Mouse (Mus musculus): ENCODE measurements around the gene Lrrn2.
A peak's percentile ranks its signal among the peaks of the same experiment; 100 is the strongest.
"Not testable (repeated sequence)": the region's sequence is repeated elsewhere in the genome, so short reads cannot be mapped to it uniquely, and the experiment has no call there.

The Lrrn2 gene

GRCm38 (mm10) chr1:132930291-132930690, 50.2 kb downstream of the Lrrn2 start:
- DNase-seq (ENCODE audit: low spot score) = no peak

GRCm38 (mm10) chr1:132932421-132932820, 52.3 kb downstream of the Lrrn2 start:
- no peak for DNase-seq (ENCODE audit: low spot score)

GRCm38 (mm10) chr1:132934856-132935255, 54.8 kb downstream of the Lrrn2 start:
- no peak for DNase-seq (ENCODE audit: low spot score)

- no peak for DNase-seq (ENCODE audit: low spot score)
These were observed 57.4 kb downstream of the Lrrn2 start for GRCm38 (mm10) chr1:132937296-132938030.

DNA sequence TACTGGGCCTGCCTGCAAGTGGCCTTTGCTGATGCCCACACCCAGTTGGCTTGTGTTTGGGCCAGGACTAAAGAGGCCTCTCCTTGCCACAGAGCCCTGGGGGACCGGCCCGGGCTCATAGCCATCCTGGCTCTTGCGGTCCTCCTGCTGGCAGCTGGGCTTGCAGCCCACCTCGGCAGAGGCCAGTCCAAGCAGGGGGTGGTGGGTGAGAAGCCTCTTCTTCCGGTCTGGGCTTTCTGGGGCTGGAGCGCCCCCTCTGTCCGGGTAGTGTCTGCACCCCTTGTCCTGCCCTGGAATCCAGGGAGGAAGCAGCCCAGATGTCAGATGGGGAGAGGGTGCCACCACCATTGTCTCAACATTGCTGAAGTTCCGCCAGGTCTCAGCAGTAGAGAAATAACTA, 58.9 kb downstream of the Lrrn2 start:
- no peak for DNase-seq (ENCODE audit: low spot score)

- DNase-seq (ENCODE audit: low spot score) = no peak
These were observed 65.8 kb downstream of the Lrrn2 start for GRCm38 (mm10) chr1:132945826-132946225.

- DNase-seq (ENCODE audit: low spot score) = no peak
These were observed 67.7 kb downstream of the Lrrn2 start for GRCm38 (mm10) chr1:132947811-132948210.

- no peak for DNase-seq (ENCODE audit: low spot score)
These were observed 76.7 kb downstream of the Lrrn2 start for GRCm38 (mm10) chr1:132956809-132957208.

DNA sequence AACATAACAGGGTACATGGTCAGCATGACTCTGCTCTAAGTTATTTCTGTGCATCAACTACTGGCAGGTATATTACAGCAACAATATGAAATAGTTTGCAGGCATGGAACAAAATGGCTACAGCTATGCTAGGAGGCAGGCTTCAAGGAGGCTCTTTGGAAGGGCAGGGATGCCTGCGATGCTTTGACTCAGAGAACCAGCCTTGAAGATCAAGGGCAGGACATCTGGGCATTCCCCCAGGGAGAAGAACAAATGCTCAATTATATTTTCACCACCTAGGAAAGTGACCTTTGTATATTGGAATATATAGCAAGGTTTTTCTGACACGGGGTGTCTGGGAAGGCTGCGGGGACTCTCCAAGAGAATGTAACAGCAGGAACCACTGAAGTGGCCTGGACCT, 81.7 kb downstream of the Lrrn2 start:
- DNase-seq (ENCODE audit: low spot score) = no peak

DNA sequence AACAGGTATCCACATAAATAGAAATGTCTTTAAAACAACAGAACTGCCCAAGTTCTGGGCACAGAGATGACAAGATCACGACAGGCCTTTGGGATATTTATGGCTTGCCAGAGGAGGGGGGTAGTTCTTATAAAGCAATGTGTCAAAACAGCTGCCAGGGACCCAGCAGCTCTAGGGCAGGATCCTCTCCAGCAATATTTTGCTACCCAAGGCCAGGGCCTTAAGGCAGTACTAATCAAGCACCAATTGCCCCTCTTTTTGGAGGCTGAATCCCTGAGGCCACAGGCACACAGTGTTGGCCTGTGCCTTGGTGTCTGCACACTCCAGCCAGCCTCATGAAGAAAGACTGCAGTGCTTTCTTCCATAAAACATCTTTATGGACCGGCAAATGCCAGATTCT, 84.0 kb downstream of the Lrrn2 start:
- DNase-seq (ENCODE audit: low spot score) = no peak

DNA sequence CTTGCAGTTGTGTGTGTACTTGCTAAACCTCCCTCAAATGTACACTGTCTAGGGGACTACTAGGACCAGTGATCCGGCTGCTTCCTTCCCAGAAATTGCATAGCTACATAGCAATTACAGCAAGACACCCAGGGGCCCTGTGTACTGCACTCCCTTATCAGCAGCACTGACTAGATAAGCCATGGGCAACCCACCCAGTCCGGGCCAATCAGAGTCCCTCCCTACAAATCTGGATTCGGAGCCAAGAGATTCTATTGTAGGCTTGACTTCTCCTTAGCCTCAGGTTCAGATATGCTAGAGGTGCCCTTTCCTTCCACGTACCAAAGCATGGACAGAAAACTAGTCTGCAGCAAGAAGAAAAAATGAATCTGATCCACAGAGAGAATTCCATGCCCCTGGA, 84.6 kb downstream of the Lrrn2 start:
- DNase-seq (ENCODE audit: low spot score) = no peak

DNA sequence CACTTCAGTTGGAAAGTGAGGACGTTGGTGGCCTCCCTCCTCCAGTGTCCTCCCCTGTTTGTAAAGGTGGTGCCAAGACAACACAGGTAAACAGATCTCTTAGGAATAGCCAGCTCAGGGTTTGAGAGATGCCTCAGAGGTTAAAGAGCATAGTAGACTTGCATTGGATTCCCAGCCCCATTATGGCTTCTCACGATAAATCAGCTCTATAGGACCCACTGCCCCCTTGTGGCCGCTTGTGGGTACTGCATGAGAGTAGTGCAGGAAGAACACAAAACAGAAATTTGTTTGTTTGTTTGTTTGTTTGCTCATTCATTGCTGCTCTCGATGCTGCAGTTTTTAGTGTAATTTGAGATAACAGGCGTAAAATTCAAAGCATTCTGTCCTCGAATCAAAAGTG, 88.6 kb downstream of the Lrrn2 start:
- DNase-seq (ENCODE audit: low spot score) = peak; percentile 58

DNA sequence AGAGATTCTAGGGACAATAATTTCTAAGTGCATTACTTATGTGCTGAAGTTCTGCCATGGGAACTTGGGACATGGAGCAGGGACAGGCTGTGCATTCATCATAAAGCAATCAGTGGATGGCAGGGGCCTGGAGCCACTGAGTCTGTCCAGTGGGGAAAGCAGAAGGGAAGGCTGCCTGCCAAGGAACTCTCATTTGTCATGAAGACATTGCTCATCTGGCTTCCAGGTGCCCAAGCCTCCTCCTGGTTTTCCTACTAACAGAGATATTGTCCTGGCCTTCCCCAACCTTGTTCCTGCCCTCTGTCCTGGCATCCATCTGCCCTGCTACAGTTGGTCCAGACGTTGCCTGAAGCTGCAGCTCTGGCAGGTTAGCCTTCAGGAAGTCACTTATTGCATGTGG, 97.3 kb downstream of the Lrrn2 start:
- DNase-seq (ENCODE audit: low spot score) = no peak

DNA sequence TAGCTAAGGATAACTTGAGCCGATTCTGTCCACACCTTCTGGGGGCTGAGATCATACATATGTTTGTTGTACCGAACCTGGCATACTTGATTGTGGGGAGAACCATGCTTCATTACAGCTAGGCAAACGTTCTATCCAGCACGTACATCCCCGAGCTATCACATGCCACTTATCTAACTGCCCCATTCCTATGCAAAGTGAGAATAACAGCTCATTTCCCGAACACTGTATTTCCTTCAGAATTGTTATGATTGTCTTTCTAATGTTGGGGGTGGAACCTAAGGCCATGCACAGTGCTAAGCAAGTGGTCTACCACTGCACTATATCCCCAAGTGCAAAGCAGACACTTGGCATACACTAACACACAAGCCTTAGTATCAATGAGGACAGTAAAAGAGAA, 101.2 kb downstream of the Lrrn2 start:
- DNase-seq (ENCODE audit: low spot score) = no peak

GRCm38 (mm10) chr1:132982728-132983127, 102.7 kb downstream of the Lrrn2 start:
- DNase-seq (ENCODE audit: low spot score) = peak; percentile 48

GRCm38 (mm10) chr1:132988556-132989459, 108.7 kb downstream of the Lrrn2 start:
- not testable (repeated sequence) for DNase-seq (ENCODE audit: low spot score)
